Mouse (Mus musculus) neural tube, embryonic 12.5 days (tissue): ENCODE measurements around the gene Epm2aip1. TPM values are rescaled to one million over a fixed set of nuclear protein-coding genes. Genes with fewer than 3 reads are reported as not detected.
A peak's percentile ranks its signal among the peaks of the same experiment; 100 is the strongest.

Experiments
- ATAC-seq: fragments of 200-750 bp; cut with Nextera tagmentation; 2 replicates; pipeline ENCODE4 v1.8.0; 2017; ENCODE audit warnings: low read depth, mild to moderate bottlenecking, moderate TSS enrichment, moderate library complexity; ENCODE audit not compliant: low FRiP score
- H3K27ac ChIP-seq: fragments of 300-500 bp; sonication (generic); 2 replicates; pipeline ENCODE4 v1.5.1; 2016
- H3K27me3 ChIP-seq: fragments of 300-500 bp; sonication (generic); replicated peaks from 2 replicates; pipeline ENCODE4 v1.6.1; 2016; ENCODE audit warnings: mild to moderate bottlenecking
- H3K36me3 ChIP-seq: fragments of 300-500 bp; sonication (generic); 2 replicates; pipeline ENCODE4 v1.6.1; 2016; ENCODE audit warnings: mild to moderate bottlenecking
- H3K4me1 ChIP-seq: fragments of 300-500 bp; sonication (generic); 2 replicates; pipeline ENCODE4 v1.6.1; 2016
- H3K4me2 ChIP-seq: fragments of 300-500 bp; sonication (generic); replicated peaks from 2 replicates; pipeline ENCODE4 v1.6.1; 2016; ENCODE audit warnings: mild to moderate bottlenecking
- H3K4me3 ChIP-seq: fragments of 300-500 bp; sonication (generic); 2 replicates; pipeline ENCODE4 v1.5.1; 2016
- H3K9ac ChIP-seq: fragments of 300-500 bp; sonication (generic); 2 replicates; pipeline ENCODE4 v1.6.1; 2016; ENCODE audit warnings: mild to moderate bottlenecking
- H3K9me3 ChIP-seq: fragments of 300-500 bp; sonication (generic); 2 replicates; pipeline ENCODE4 v1.6.1; 2016; ENCODE audit warnings: mild to moderate bottlenecking
- WGBS: fragments of 180-500 bp; shearing (Covaris S2); methylation state at CpG from one replicate; pipeline ENCODE4 v1.1.7; 2016; 5-methylcytosine and 5-hydroxymethylcytosine counted together
- polyA plus RNA-seq: library from polyadenylated mRNA; unstranded; fragments of >200 nt; fragmentation: Nextera tagmentation; extraction: Ambion mirVana; gene quantifications from 2 replicates; pipeline ENCODE4 v1.2.1, GENCODE M21; 2016

The Epm2aip1 gene
- polyA plus RNA-seq, 1 experiment from 2014 or later = 42.7 TPM

- H3K4me3 ChIP-seq = peak overlapping the region; percentile 48
- H3K27ac ChIP-seq = no peak overlapping the region
- H3K4me1 ChIP-seq = peaks cover 17% of the 10 kb centered on the region
- H3K27me3 ChIP-seq = peaks cover 57% of the 10 kb centered on the region
- peak overlapping the region; percentile 93 for H3K4me2 ChIP-seq
- no peaks in the 10 kb centered on the region for H3K36me3 ChIP-seq
- WGBS = under 1% methylated on average over 35 of the region's 59 CpGs
- peak; percentile 71 for ATAC-seq
- peak overlapping the region; percentile 53 for H3K9ac ChIP-seq
- H3K9me3 ChIP-seq = peaks cover 8% of the 10 kb centered on the region; the same call in 1 of the 2 replicates
Measured at GRCm38 (mm10) chr9:111312442-111313141, 40.9 kb downstream of the Epm2aip1 start.

- Histone ChIP-seq H3K4me1 (peaks cover 17% of the 10 kb centered on the region), H3K27ac (no peak overlapping the region), H3K27me3 (peaks cover 57% of the 10 kb centered on the region), H3K9me3 (peaks cover 8% of the 10 kb centered on the region; the same call in 1 of the 2 replicates), H3K4me2 (0 out of 2 replicates have a peak overlapping the region, but pooled peaks have one; percentile 93), H3K4me3 (no peak overlapping the region), H3K36me3 (no peaks in the 10 kb centered on the region), H3K9ac (no peak overlapping the region)
- no peak for ATAC-seq
- 18% methylated on average over 6 of the region's 6 CpGs for WGBS
Measured at GRCm38 (mm10) chr9:111313299-111313698, 41.6 kb downstream of the Epm2aip1 start.

- no peak overlapping the region for H3K4me2 ChIP-seq
- 18% methylated on average over 5 of the region's 5 CpGs for WGBS
Measured at GRCm38 (mm10) chr9:111313793-111314192, 42.1 kb downstream of the Epm2aip1 start.

GRCm38 (mm10) chr9:111314219-111314618, 42.5 kb downstream of the Epm2aip1 start:
- H3K4me1 ChIP-seq = peaks cover 17% of the 10 kb centered on the region
- H3K4me2 ChIP-seq = no peak overlapping the region
- H3K9me3 ChIP-seq = peaks cover 8% of the 10 kb centered on the region; the same call in 1 of the 2 replicates
- no peak overlapping the region for H3K27ac ChIP-seq
- WGBS = 38% methylated on average over 5 of the region's 5 CpGs
- no peak for ATAC-seq
- no peaks in the 10 kb centered on the region for H3K36me3 ChIP-seq
- no peak overlapping the region for H3K4me3 ChIP-seq
- no peak overlapping the region for H3K9ac ChIP-seq
- peaks cover 54% of the 10 kb centered on the region for H3K27me3 ChIP-seq

More at GRCm38 (mm10) chr9:111313793-111314192, 42.1 kb downstream of the Epm2aip1 start:
- Histone ChIP-seq H3K9me3 (peaks cover 8% of the 10 kb centered on the region; the same call in 1 of the 2 replicates), H3K4me1 (peaks cover 17% of the 10 kb centered on the region), H3K36me3 (no peaks in the 10 kb centered on the region), H3K4me3 (no peak overlapping the region), H3K27me3 (peaks cover 57% of the 10 kb centered on the region), H3K27ac (no peak overlapping the region), H3K9ac (no peak overlapping the region)
- ATAC-seq = no peak

GRCm38 (mm10) chr9:111320912-111321311, 49.2 kb downstream of the Epm2aip1 start:
- Histone ChIP-seq H3K4me2 (no peak overlapping the region), H3K4me3 (no peak overlapping the region), H3K9ac (no peak overlapping the region), H3K27ac (no peak overlapping the region), H3K27me3 (no peaks in the 10 kb centered on the region), H3K4me1 (no peaks in the 10 kb centered on the region), H3K36me3 (no peaks in the 10 kb centered on the region), H3K9me3 (no peaks in the 10 kb centered on the region)
- 85% methylated on average over 4 of the region's 4 CpGs for WGBS
- no peak for ATAC-seq

- H3K4me2 ChIP-seq = no peak overlapping the region
- H3K27me3 ChIP-seq = no peaks in the 10 kb centered on the region
- no peaks in the 10 kb centered on the region for H3K9me3 ChIP-seq
- H3K4me3 ChIP-seq = no peak overlapping the region
- no peak overlapping the region for H3K9ac ChIP-seq
- ATAC-seq = no peak
- H3K27ac ChIP-seq = no peak overlapping the region
- 82% methylated on average over 2 of the region's 2 CpGs for WGBS
- H3K4me1 ChIP-seq = no peaks in the 10 kb centered on the region
- no peaks in the 10 kb centered on the region for H3K36me3 ChIP-seq
Measured at GRCm38 (mm10) chr9:111324881-111325280, 53.2 kb downstream of the Epm2aip1 start.

Other genes with a start within 250 kb of the Epm2aip1 start
- gene Ccrl2, start 214.4 kb upstream of the Epm2aip1 start, polyA plus RNA-seq = 0.70 and 0.72 TPM in 2 replicates
- 47.0 and 53.1 TPM in 2 replicates for gene Lrrfip2, start 154.3 kb upstream of the Epm2aip1 start, polyA plus RNA-seq
- gene Mlh1, start 138 bp upstream of the Epm2aip1 start, polyA plus RNA-seq = 34.8 and 39.9 TPM in 2 replicates
- gene Trank1, start 39.8 kb downstream of the Epm2aip1 start, polyA plus RNA-seq = 0.72 and 1.0 TPM in 2 replicates
- gene Dclk3, start 167.2 kb downstream of the Epm2aip1 start, polyA plus RNA-seq = 6.7 and 7.6 TPM in 2 replicates